Mouse (Mus musculus): ENCODE results near the gene Usf3. TPM values are rescaled to one million over a fixed set of nuclear protein-coding genes. Genes with fewer than 3 reads are reported as not detected.
A peak's percentile ranks its signal among the peaks of the same experiment; 100 is the strongest.

Usf3 gene
- 3.2 and 4.2 TPM in 2 replicates for polyA plus RNA-seq (2016; fragmentation: Nextera tagmentation; extraction: Ambion mirVana)

DNA sequence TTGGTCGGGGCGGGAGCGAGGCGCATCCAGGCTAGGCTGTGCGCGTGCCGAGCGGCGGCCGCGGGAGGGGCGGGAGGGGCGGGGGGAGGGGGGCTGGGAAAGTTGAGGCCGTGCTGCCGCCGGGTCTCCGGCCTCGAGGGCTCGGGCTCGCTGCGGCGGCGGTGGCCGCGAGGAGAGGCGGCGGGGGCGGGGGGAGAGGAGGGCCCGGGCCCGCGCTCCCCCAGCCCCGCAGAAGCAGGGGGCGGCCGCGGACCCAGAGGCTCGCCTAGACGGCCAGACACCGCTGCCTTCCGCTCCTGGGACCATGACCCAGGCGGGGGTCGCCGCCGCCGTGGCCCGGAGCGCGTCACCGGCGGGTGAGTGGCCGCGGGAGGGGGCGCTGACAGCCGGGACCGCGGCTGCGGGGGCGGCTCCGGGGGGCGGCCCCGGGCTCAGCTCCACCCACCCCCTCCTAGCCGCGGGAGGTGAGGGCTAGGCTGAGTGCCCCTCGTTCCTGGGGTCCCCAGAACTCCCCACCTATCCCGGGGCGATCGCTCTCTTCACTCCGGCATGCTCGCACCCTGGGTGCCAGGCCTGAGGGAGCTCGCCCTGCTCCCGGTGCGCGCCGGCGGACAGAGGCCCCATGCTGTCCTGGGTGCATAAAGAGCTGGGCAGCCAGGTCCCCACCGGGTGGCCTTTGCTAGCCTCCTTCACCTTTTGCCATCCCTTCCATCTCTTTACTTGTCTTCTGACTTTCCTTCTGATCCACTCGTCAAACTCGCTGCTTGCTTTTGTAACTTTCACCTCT lies at the start of gene Usf3:
Usf3 (plus strand) TSS at position 92 of the 787 bp plus-strand sequence.
- WGBS = under 1% methylated on average over 66 of the region's 77 CpGs
- peak; percentile 96 for DNase-seq (ENCODE audit: low spot score)
- H3K27ac ChIP-seq = peak within 1 kb of the TSS; percentile 99

DNA sequence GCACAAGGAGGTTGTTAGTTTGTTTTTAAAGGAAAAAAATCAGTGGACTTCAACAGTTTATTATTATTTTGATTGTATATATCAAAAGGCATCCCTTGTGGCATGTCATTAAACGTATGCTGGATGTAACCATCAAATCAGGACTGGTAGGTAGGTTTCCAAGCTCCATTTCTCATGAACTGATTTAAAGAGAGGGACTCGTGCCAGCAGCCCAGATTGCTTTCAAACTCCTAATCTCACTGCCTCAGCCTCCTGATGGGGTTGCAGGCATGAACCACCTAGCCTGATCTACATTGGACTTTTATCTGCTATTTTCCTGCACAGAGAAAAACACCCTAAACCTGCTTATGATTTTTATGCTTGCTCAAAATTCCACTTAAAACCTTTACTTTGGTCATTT lies 49.3 kb upstream of the Usf3 start:
- 84% methylated on average over 2 of the region's 2 CpGs for WGBS
- H3K36me3 ChIP-seq = no peaks in the 10 kb centered on the region
- DNase-seq (ENCODE audit: low spot score) = no peak
- no peaks in the 10 kb centered on the region for H3K9me3 ChIP-seq (replicated peaks)
- no peaks in the 10 kb centered on the region for H3K27me3 ChIP-seq (ENCODE audit: low read depth, poor library complexity, severe bottlenecking)
- no peak overlapping the region for H3K4me3 ChIP-seq
- H3K27ac ChIP-seq = no peak overlapping the region
- H3K4me1 ChIP-seq = no peaks in the 10 kb centered on the region

More for the DNA sequence above, at the start of gene Usf3:
- Histone ChIP-seq H3K4me1 (peaks cover 17% of the 10 kb centered on the region; the same call in 1 of the 2 replicates), H3K9me3 (replicated peaks) (no peaks in the 10 kb centered on the region), H3K27me3 (ENCODE audit: low read depth, poor library complexity, severe bottlenecking) (no peaks in the 10 kb centered on the region), H3K36me3 (no peaks in the 10 kb centered on the region), H3K4me3 (peak within 1 kb of the TSS; percentile 91)

DNA sequence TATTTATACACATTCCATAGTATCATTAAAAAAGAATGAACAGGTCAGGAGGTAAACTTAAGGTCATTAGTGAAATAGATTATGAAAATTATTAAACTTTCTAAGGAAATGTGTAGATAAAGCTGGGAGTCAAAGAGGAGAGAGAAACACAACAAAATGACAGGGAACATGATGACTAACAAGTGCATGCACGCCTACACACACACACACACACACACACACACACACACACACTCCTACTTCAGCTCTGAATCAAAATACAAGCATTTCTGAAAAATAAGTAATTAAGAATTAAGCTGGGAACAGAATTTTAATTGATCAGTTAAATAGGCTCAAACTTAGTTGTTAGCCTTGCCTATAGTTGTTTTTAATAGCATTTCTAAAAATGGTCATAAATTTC lies 48.3 kb upstream of the Usf3 start:
- no peak for DNase-seq (ENCODE audit: low spot score)
- Histone ChIP-seq H3K36me3 (no peaks in the 10 kb centered on the region), H3K9me3 (replicated peaks) (no peaks in the 10 kb centered on the region), H3K27me3 (ENCODE audit: low read depth, poor library complexity, severe bottlenecking) (no peaks in the 10 kb centered on the region), H3K4me1 (no peaks in the 10 kb centered on the region), H3K27ac (no peak overlapping the region), H3K4me3 (no peak overlapping the region)
- WGBS = 85% methylated on average over 1 of the region's 1 CpGs

DNA sequence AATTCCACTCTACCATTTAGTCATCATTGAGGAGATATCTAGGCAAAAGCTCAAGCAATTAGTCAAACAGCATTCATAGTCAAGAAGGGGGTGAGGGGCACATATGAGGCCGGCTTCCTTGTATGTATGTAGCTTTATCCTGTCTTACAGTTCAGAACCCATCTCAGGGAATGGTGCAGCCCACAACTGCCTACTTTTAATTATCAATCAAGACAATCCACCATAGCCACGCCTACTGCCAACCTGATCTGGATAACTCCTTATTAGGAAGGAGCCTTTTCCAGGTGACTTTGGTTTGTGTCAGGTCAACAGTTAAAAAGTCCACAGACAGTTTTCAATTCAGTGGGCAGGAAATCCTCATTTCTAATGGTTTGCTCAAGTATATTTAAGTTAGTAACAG lies 47.6 kb upstream of the Usf3 start:
- no peak for DNase-seq (ENCODE audit: low spot score)
- Histone ChIP-seq H3K9me3 (replicated peaks) (no peaks in the 10 kb centered on the region), H3K4me3 (no peak overlapping the region), H3K27me3 (ENCODE audit: low read depth, poor library complexity, severe bottlenecking) (no peaks in the 10 kb centered on the region), H3K4me1 (no peaks in the 10 kb centered on the region), H3K36me3 (no peaks in the 10 kb centered on the region), H3K27ac (no peak overlapping the region)
- 87% methylated on average over 2 of the region's 2 CpGs for WGBS

DNA sequence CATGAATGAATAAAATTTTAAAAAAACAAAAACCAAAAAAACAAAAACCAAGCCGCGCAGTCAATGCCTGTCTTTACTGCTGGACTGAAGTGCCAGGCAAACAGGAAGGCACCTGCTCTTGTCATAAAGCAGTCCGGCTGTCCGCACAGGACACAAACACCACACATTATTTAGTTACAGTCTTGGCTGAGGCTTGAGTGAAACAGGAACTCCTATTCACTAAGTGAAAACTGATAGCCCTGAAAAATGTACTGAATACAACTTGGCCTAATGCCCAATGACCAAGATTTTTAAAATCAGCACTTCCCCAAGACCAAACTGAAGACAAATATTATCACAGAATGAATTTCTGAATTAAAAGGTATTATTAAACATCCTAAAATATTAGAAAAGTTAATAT lies 46.6 kb upstream of the Usf3 start:
- H3K27me3 ChIP-seq (ENCODE audit: low read depth, poor library complexity, severe bottlenecking) = no peaks in the 10 kb centered on the region
- no peak overlapping the region for H3K27ac ChIP-seq
- H3K4me1 ChIP-seq = no peaks in the 10 kb centered on the region
- DNase-seq (ENCODE audit: low spot score) = no peak
- WGBS = 88% methylated on average over 4 of the region's 4 CpGs
- H3K36me3 ChIP-seq = no peaks in the 10 kb centered on the region
- no peak overlapping the region for H3K4me3 ChIP-seq
- H3K9me3 ChIP-seq (replicated peaks) = no peaks in the 10 kb centered on the region

DNA sequence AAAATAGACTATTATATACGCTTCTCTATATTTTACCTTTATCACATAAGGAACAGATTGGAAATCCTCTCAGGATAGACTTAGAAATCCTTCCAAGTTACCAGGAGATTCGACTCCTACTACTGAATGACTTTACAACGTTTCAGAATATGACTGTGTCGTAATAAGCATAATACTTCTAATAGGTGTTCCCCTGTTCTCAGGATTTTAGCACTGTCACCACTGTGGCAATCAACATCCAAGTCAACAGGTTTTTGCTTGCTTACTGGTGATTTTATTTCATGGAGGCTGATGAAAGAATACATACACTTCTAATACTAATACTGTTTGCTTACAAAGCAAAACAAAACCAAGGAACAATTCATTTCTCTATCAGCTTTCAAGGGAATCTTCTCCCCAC lies 40.7 kb upstream of the Usf3 start:
- no peak overlapping the region for H3K4me3 ChIP-seq
- H3K9me3 ChIP-seq (replicated peaks) = no peaks in the 10 kb centered on the region
- H3K4me1 ChIP-seq = no peaks in the 10 kb centered on the region
- DNase-seq (ENCODE audit: low spot score) = no peak
- no peaks in the 10 kb centered on the region for H3K36me3 ChIP-seq
- 85% methylated on average over 4 of the region's 4 CpGs for WGBS
- H3K27me3 ChIP-seq (ENCODE audit: low read depth, poor library complexity, severe bottlenecking) = no peaks in the 10 kb centered on the region
- no peak overlapping the region for H3K27ac ChIP-seq

DNA sequence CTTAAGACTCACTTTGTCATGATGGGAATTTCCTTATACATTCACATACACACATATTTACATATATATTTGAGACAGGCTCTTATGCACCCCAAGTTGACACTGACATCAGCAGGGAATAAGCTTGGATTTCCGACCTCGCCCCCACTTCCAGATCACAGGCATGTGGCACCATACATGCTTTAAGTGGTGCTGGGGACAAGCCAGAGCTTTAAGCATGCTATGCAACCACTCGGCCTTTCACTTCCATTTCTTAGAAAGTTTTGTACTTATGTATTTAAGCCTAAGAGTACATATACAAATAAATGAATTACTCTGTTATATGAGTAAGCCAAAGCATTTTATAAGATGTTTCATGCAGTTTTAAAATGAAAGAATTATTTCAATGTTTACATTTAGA lies 39.9 kb upstream of the Usf3 start:
- DNase-seq (ENCODE audit: low spot score) = no peak
- H3K4me3 ChIP-seq = no peak overlapping the region
- no peaks in the 10 kb centered on the region for H3K27me3 ChIP-seq (ENCODE audit: low read depth, poor library complexity, severe bottlenecking)
- 91% methylated on average over 3 of the region's 3 CpGs for WGBS
- H3K27ac ChIP-seq = no peak overlapping the region
- H3K9me3 ChIP-seq (replicated peaks) = no peaks in the 10 kb centered on the region
- no peaks in the 10 kb centered on the region for H3K36me3 ChIP-seq
- peaks cover 7% of the 10 kb centered on the region for H3K4me1 ChIP-seq

DNA sequence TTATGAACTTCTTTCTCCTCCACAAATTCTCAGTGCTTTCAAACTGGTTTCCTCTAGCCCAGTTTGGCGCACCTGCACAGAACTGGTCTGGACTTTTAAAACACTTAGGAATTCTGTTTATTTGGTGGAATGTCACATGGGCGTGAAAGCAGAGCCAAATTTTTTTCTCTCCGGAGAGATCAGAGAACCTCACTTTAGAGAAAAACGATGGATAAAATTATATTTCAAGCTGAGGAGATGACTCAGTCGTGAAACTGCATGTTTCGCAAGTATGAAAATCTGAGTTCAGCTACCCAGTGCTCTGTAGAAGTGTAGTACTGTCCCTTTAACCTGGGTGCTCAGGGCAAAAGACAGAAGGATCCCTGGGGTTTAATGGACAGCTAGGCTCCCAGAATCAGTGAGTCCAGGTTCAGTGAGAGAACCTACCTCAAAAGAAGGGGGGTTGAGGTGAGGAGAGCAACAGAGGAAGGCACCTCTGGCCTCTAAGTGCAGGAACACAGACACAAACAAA lies 36.5 kb upstream of the Usf3 start:
- no peak overlapping the region for H3K27ac ChIP-seq
- WGBS = 89% methylated on average over 6 of the region's 6 CpGs
- no peaks in the 10 kb centered on the region for H3K27me3 ChIP-seq (ENCODE audit: low read depth, poor library complexity, severe bottlenecking)
- H3K36me3 ChIP-seq = no peaks in the 10 kb centered on the region
- peaks cover 18% of the 10 kb centered on the region for H3K4me1 ChIP-seq
- DNase-seq (ENCODE audit: low spot score) = no peak
- no peaks in the 10 kb centered on the region for H3K9me3 ChIP-seq (replicated peaks)
- H3K4me3 ChIP-seq = no peak overlapping the region

DNA sequence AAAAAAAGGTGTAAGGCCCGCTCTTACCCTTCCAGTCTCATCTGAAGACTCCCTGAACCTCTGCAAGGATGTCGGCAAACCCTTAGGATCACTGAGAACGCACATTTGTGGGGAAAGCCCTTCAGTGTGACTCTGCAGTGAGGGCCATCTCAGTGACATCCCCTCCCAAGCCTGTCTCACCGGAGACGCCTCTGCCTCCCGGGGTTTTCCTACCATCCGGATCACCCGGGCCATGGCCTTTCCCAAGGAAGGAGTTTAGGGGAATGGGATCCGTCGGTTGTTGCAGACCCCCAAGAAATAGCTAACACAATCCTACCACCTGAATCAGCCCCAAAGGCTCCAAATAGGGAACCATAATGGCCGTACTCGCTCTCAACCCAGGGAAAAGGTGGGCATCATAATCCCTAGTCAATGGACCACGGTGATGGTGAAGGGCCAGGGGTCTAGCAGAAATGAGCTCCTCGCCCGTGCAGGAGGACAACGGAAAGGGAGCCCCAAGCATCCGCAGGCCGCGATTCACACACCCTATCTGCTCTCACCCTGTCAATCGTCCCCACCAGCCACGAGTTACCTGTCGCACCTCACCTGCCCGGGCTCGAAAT lies 34.6 kb upstream of the Usf3 start:
- H3K4me1 ChIP-seq = peaks cover 20% of the 10 kb centered on the region
- no peaks in the 10 kb centered on the region for H3K27me3 ChIP-seq (ENCODE audit: low read depth, poor library complexity, severe bottlenecking)
- H3K27ac ChIP-seq = peak overlapping the region; percentile 95
- H3K4me3 ChIP-seq = peak overlapping the region; percentile 94
- peak; percentile 43 for DNase-seq (ENCODE audit: low spot score)
- H3K36me3 ChIP-seq = no peaks in the 10 kb centered on the region
- H3K9me3 ChIP-seq (replicated peaks) = no peaks in the 10 kb centered on the region
- 2% methylated on average over 24 of the region's 24 CpGs for WGBS

DNA sequence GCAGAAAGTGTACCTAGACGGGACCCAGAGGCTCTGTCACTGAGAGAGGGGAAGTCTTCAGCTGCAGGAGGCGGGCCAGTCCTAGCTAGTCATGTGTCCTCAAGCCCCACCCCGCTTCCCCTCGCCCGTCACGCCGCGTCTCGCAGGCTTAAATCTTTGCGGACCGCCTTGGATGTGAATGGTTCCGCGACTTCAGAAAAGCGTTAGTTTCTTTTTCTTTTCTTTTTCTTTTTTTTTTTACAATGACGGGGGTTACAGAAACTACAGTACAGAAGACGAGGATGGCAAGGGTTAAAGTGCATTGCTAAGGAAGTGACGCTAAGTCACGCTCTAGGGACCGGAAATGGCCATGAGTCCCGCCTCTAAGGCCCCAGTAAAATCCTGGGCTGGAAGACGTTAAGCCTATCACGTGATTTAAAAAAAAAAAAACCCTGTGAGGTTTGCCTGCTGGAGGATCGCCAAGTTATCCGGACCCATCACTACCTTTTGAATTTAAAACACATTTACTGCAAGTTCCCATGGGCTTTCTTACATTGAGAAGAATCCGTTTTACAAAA lies 34.0 kb upstream of the Usf3 start:
- Histone ChIP-seq H3K9me3 (replicated peaks) (no peaks in the 10 kb centered on the region), H3K36me3 (no peaks in the 10 kb centered on the region), H3K27ac (peak overlapping the region; percentile 95), H3K4me3 (peak overlapping the region; percentile 94), H3K4me1 (peaks cover 20% of the 10 kb centered on the region), H3K27me3 (ENCODE audit: low read depth, poor library complexity, severe bottlenecking) (no peaks in the 10 kb centered on the region)
- WGBS = under 1% methylated on average over 25 of the region's 25 CpGs
- DNase-seq (ENCODE audit: low spot score) = peak; percentile 86

DNA sequence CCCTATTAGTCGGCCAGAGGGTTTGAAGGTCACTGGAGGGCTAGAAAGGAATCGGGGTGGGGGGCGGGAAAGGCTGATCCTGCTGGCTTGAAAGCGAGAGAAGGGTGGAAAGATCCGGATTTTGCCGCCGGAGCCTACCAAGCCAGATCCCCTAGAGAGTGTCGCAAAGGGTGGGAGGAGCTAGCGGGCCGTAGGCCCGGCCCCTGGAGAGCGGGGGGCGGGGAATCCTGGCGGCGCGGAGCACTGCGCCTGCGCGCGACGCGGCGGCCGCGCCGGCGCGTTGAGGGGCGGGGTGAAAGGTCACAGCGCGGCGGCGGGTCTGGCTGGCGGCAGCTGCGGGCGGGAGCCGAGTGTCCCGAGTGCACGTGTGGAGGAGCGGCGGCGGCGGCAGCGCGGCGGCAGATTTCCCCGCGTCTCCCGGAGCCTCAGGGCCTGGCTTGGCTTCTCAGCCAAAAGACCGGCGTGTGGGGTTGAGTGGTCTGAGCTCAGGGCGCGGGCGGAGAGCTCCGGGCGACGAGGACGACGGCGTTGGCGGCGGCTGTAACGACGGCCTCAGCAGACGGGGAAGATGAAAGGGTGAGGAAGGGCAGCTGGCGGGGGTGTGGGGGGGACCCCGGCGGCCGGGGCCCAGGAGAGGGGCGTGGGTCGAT lies 33.4 kb upstream of the Usf3 start, which contains the start of the genes Atp6v1a and Naa50:
Atp6v1a (minus strand) TSS at position 170 of the 650 bp plus-strand sequence.
Naa50 (plus strand) TSS at position 295 of the 650 bp plus-strand sequence.
- 0 out of 2 replicates have a peak, but pooled peaks cover under 1% of the 10 kb centered on the region for H3K36me3 ChIP-seq
- H3K4me1 ChIP-seq = peaks cover 20% of the 10 kb centered on the region
- peak within 1 kb of the TSS; percentile 95 for H3K27ac ChIP-seq
- peak; percentile 95 for DNase-seq (ENCODE audit: low spot score)
- H3K4me3 ChIP-seq = peak within 1 kb of the TSS; percentile 94
- H3K27me3 ChIP-seq (ENCODE audit: low read depth, poor library complexity, severe bottlenecking) = no peaks in the 10 kb centered on the region
- H3K9me3 ChIP-seq (replicated peaks) = no peaks in the 10 kb centered on the region
- WGBS = under 1% methylated on average over 65 of the region's 71 CpGs

DNA sequence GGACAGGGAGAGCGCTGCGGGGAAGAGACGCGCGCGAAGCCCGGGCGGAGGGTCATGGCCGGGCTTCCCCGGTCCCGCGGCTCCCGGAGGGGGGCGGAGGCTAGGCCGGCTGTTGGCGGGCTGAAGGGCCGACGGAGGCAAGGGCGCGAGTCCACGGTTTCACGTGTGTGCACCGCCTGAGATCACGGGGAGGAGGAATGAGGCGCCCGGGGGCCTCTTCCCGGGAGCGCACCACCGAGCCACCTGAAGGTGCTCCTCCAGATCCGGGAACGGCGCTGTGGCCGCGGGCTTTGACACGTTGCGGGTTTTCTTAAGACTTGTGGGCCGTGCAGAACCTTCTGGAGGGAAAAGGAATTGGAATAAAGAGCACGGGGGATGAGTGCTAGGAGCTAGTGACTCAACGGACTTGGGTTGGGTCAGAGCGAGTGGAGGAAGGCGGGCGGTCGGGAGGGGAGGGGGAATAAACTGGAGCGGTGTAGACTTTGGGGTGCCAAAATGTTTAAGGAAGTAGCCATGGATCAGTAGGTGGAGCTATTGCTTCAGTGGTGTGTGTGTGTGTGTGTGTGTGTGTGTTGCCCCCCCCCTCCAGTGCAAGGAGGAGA lies 32.8 kb upstream of the Usf3 start:
- Histone ChIP-seq H3K4me3 (peak overlapping the region; percentile 94), H3K9me3 (replicated peaks) (no peaks in the 10 kb centered on the region), H3K4me1 (peaks cover 20% of the 10 kb centered on the region), H3K27me3 (ENCODE audit: low read depth, poor library complexity, severe bottlenecking) (no peaks in the 10 kb centered on the region), H3K36me3 (0 out of 2 replicates have a peak, but pooled peaks cover 6% of the 10 kb centered on the region), H3K27ac (peak overlapping the region; percentile 95)
- whole genome bisulfite sequencing = under 1% methylated on average over 43 of the region's 44 CpGs
- peak; percentile 76 for DNase-seq (ENCODE audit: low spot score)

Measured in limb, embryonic 10.5 days (tissue).